Comparison of ENCODE assay signal across 7 mouse cellular contexts in the genomic region with DNA sequence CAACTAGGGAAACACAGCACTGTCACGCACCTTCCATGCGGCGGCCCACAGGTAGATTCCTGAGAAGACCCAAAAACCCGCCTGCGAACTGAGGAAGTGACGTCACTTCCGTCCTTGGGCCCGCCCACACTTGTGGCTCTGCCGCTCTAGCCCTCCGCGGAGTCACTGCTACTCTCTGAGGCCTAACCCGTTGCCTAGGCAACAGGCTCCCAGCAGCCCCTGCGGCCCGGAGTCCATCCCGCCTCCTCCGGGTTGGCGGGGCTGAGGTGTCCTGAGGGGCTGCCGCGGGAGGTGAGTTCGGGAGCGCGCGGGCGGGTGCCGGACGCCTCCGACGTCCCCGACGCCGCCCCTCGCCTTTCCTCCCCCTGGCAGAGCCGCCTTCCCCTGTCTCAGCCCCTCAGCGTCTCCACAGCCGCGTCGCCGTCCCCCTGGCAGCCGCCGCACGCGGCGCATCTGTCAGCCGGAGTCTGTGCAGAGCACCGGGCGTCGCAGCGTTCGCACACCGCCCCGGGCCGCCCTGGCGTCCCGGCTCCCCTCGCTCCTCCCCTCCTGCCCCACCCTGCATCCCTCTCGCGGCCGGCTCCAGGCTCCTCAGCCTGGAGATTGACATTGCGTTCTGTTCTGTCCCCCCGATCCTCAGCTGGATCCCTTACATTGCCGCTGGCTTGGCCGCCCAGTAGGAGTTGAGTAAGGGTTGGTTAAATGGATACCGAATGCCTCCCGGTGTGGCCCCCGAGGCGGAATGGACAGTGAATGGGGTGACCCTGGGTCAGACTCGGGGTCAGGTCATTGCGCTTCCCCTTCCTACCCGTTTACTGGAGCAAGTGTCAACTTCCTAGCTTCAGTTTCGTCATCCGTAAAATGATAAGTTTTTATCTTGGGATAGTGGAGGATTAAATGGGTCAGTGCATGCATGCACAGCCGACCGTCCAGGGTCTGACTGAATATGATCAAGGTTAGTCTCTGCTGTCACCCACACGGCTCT. TPM values are rescaled to one million over a fixed set of nuclear protein-coding genes. Genes with fewer than 3 reads are reported as not detected.
DNase-seq lines count a peak whose midpoint lies in the region; ATAC-seq and TF ChIP-seq lines count a peak whose summit lies in the region.

A gene (minus strand): TSS at position 110 of the 985 bp plus-strand sequence.
A gene (plus strand): TSS at position 229 of the 985 bp plus-strand sequence.

- H3K4me3 ChIP-seq in embryonic facial prominence, embryonic 10.5 days: peak within 1 kb of the TSS; percentile 95
- H3K4me3 ChIP-seq in intestine, postnatal 0 days (ENCODE audit: low read depth, low read length): peak within 1 kb of the TSS; percentile 79
- H3K4me3 ChIP-seq in midbrain, embryonic 12.5 days: peak within 1 kb of the TSS; percentile 90
- H3K4me3 ChIP-seq in small intestine, adult 2 months (ENCODE audit: low read depth, low read length): peak within 1 kb of the TSS; percentile 94

- 0 out of 2 replicates have a peak, but pooled peaks have one; percentile 6 for TF ChIP-seq CTCF in intestine, postnatal 0 days (IDR thresholded peaks at IDR 0.05; ENCODE audit: low read depth)
- no peak for TF ChIP-seq CTCF in small intestine, adult 2 months (IDR thresholded peaks at IDR 0.05; ENCODE audit: extremely low read depth, insufficient read length, insufficient replicate concordance, low read depth, low read length)

- WGBS in embryonic facial prominence, embryonic 10.5 days: under 1% methylated on average over 74 of the region's 74 CpGs
- WGBS in intestine, postnatal 0 days: under 1% methylated on average over 74 of the region's 74 CpGs
- under 1% methylated on average over 73 of the region's 74 CpGs for WGBS in midbrain, embryonic 12.5 days
- under 1% methylated on average over 74 of the region's 74 CpGs for WGBS in small intestine, adult 2 months

- peak; percentile 98 for ATAC-seq in intestine, postnatal 0 days
- peak; percentile 100 for ATAC-seq in midbrain, embryonic 12.5 days (ENCODE audit: low FRiP score, low read depth)

- TF ChIP-seq POLR2A in small intestine, adult 2 months (IDR thresholded peaks at IDR 0.05; ENCODE audit: low read depth, low read length): peak; percentile 72

- peak within 1 kb of the TSS; percentile 80 for H3K4me2 ChIP-seq in intestine, postnatal 0 days (replicated peaks; ENCODE audit: low read depth)
- H3K4me2 ChIP-seq in midbrain, embryonic 12.5 days (replicated peaks): peak within 1 kb of the TSS; percentile 89

- H3K9ac ChIP-seq in intestine, postnatal 0 days (ENCODE audit: low read depth, low read length): peak within 1 kb of the TSS; percentile 77
- H3K9ac ChIP-seq in midbrain, embryonic 12.5 days (replicated peaks): peak within 1 kb of the TSS; percentile 88

- peaks cover 25% of the 10 kb centered on the region for H3K4me1 ChIP-seq in embryonic facial prominence, embryonic 10.5 days
- peaks cover 7% of the 10 kb centered on the region; the same call in 1 of the 2 replicates for H3K4me1 ChIP-seq in intestine, postnatal 0 days (replicated peaks; ENCODE audit: control insufficient read depth, insufficient read depth, low read length)
- H3K4me1 ChIP-seq in midbrain, embryonic 12.5 days: peaks cover 19% of the 10 kb centered on the region
- peaks cover 4% of the 10 kb centered on the region; the same call in 1 of the 2 replicates for H3K4me1 ChIP-seq in small intestine, adult 2 months (ENCODE audit: control insufficient read depth, insufficient read depth, insufficient read length, low read length)

- peak; percentile 98 for DNase-seq in adrenal gland, postnatal 10 days
- DNase-seq in embryonic facial prominence, embryonic 10.5 days (ENCODE audit: low spot score): peak; percentile 98
- DNase-seq in gonadal fat pad, adult 2 months (ENCODE audit: low read depth): peak; percentile 68
- DNase-seq in left cerebral cortex, postnatal 4 days: peak; percentile 97

- peak within 1 kb of the TSS; percentile 93 for H3K27ac ChIP-seq in embryonic facial prominence, embryonic 10.5 days (replicated peaks)
- H3K27ac ChIP-seq in intestine, postnatal 0 days (ENCODE audit: low read depth, low read length): peak within 1 kb of the TSS; percentile 69
- H3K27ac ChIP-seq in midbrain, embryonic 12.5 days (replicated peaks): peak within 1 kb of the TSS; percentile 93
- peak within 1 kb of the TSS; percentile 66 for H3K27ac ChIP-seq in small intestine, adult 2 months (ENCODE audit: insufficient read depth, low read depth, low read length)

- intact Hi-C loops in left cerebral cortex, postnatal 4 days (cut with DNase I): no loop called here

- no peaks in the 10 kb centered on the region for H3K27me3 ChIP-seq in embryonic facial prominence, embryonic 10.5 days (replicated peaks; ENCODE audit: low read depth, poor library complexity, severe bottlenecking)
- no peaks in the 10 kb centered on the region for H3K27me3 ChIP-seq in intestine, postnatal 0 days (replicated peaks; ENCODE audit: control insufficient read depth, insufficient read depth, low read length)
- H3K27me3 ChIP-seq in midbrain, embryonic 12.5 days: no peaks in the 10 kb centered on the region
- no peaks in the 10 kb centered on the region for H3K27me3 ChIP-seq in small intestine, adult 2 months (ENCODE audit: control insufficient read depth, insufficient read depth, low read length)

- no peaks in the 10 kb centered on the region for H3K9me3 ChIP-seq in embryonic facial prominence, embryonic 10.5 days
- H3K9me3 ChIP-seq in intestine, postnatal 0 days (ENCODE audit: control insufficient read depth): no peaks in the 10 kb centered on the region
- no peaks in the 10 kb centered on the region for H3K9me3 ChIP-seq in midbrain, embryonic 12.5 days

- peaks cover 10% of the 10 kb centered on the region for H3K36me3 ChIP-seq in embryonic facial prominence, embryonic 10.5 days (replicated peaks)
- no peaks in the 10 kb centered on the region for H3K36me3 ChIP-seq in intestine, postnatal 0 days (ENCODE audit: control insufficient read depth, insufficient read depth)
- H3K36me3 ChIP-seq in midbrain, embryonic 12.5 days: no peaks in the 10 kb centered on the region
- no peaks in the 10 kb centered on the region for H3K36me3 ChIP-seq in small intestine, adult 2 months (ENCODE audit: control insufficient read depth, insufficient read depth, low read length)

RNA-seq across cellular contexts. Expression of the first gene that starts in this region (rescaled TPM):
- total RNA-seq in adrenal gland, postnatal 10 days (2021): 10 to 100 TPM; 40.5 to 46.3 TPM
- 86.9 and 91.3 TPM in 2 replicates for polyA plus RNA-seq in embryonic facial prominence, embryonic 10.5 days (2016; fragmentation: Nextera tagmentation; extraction: Ambion mirVana)
- polyA plus RNA-seq in gonadal fat pad, adult 2 months (2012; rRNA removed): 36.5 and 47.3 TPM in 2 replicates
- polyA plus RNA-seq in intestine, postnatal 0 days (2015; fragmentation: Nextera tagmentation; extraction: Ambion mirVana): 30.5 and 31.0 TPM in 2 replicates
- total RNA-seq in left cerebral cortex, postnatal 4 days (2021): 10 to 100 TPM; 64.9 to 65.8 TPM
- polyA plus RNA-seq in midbrain, embryonic 12.5 days (2016; fragmentation: Nextera tagmentation; extraction: Ambion mirVana): 58.5 and 72.6 TPM in 2 replicates
- polyA plus RNA-seq in small intestine, adult 2 months (2012; rRNA removed): 19.4 and 20.4 TPM in 2 replicates

RNA-seq across cellular contexts. Expression of the second gene that starts in this region (rescaled TPM):
- total RNA-seq in adrenal gland, postnatal 10 days (2021): 10 to 100 TPM in 1 of 2 experiments, 1 to 10 TPM in 1; 8.9 to 10.3 TPM
- 6.2 and 6.5 TPM in 2 replicates for polyA plus RNA-seq in embryonic facial prominence, embryonic 10.5 days (2016; fragmentation: Nextera tagmentation; extraction: Ambion mirVana)
- polyA plus RNA-seq in gonadal fat pad, adult 2 months (2012; rRNA removed): 7.0 and 7.9 TPM in 2 replicates
- polyA plus RNA-seq in intestine, postnatal 0 days (2015; fragmentation: Nextera tagmentation; extraction: Ambion mirVana): 1.3 and 1.6 TPM in 2 replicates
- total RNA-seq in left cerebral cortex, postnatal 4 days (2021): 10 to 100 TPM; 29.8 to 30.7 TPM
- polyA plus RNA-seq in midbrain, embryonic 12.5 days (2016; fragmentation: Nextera tagmentation; extraction: Ambion mirVana): 7.5 and 8.4 TPM in 2 replicates
- polyA plus RNA-seq in small intestine, adult 2 months (2012; rRNA removed): 2.2 and 2.5 TPM in 2 replicates

Comparison
In these comparisons a context has a peak if more than half of its experiments do, and no peak if none do; other contexts are left out.
1. Peak in every context shown above with its lines: DNase-seq, ATAC-seq, H3K4me3 ChIP-seq and H3K27ac ChIP-seq.